Mouse (Mus musculus) pancreas, adult 10 weeks (tissue): Measurements from ENCODE around the gene Lonp1. TPM values are rescaled to one million over a fixed set of nuclear protein-coding genes. Genes with fewer than 3 reads are reported as not detected.

Experiments used
- polyA plus RNA-seq: library from polyadenylated mRNA; stranded (reverse); fragments of 350-450 nt; fragmentation: Illumina TruSeq; extraction: RNeasy Lipid Tissue Mini Kit (QIAGEN cat#74804); gene quantifications from one replicate; pipeline ENCODE4 v1.2.3, GENCODE M21; 2015; ENCODE audit warnings: low read depth, low replicate concordance; ENCODE audit not compliant: insufficient read depth

The Lonp1 gene
- polyA plus RNA-seq, result 10.3 TPM

DNA sequence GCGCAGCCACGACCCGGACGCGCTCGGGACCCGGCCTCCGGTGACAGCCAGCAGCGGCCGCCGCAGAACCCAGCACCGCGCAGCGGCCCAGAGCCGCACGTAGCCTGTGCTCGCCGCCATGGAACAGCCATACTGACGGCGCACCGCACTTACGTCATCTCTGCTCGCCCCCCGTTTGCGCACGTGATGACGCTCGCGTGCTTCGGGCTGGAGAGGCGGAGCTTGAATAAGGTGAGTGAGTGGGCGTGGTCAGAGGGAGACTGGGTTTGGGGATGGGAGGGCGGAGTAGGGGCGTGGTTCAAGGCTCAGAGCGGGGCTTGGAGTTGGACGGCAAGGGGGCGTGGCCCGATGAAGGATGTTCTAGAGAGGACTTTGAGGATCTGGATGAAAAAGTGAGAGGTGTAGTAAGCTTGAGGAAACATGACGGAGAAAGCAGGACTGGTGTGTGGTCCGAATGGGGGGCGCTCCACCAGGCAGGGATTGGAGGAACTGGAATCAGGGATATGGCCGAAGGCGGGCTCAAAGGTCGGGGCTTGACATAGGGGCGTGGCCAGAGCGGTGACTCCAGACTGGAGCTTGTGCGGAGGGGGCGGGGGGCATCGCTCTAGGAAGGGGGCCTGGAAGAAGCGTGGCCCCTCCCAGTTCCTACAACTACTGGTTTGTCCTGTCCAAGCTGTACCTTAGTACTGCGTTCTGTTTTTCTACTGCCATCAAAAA is at the start of gene Lonp1:
Gene Lonp1 (minus strand): TSS at position 134 of the 717 bp plus-strand sequence.

GRCm38 (mm10) chr17:56672941-56673646 is 46.4 kb upstream of the Lonp1 start, which contains the start of gene Ranbp3:
Gene Ranbp3, plus strand, starts transcription at chr17:56673294.

DNA sequence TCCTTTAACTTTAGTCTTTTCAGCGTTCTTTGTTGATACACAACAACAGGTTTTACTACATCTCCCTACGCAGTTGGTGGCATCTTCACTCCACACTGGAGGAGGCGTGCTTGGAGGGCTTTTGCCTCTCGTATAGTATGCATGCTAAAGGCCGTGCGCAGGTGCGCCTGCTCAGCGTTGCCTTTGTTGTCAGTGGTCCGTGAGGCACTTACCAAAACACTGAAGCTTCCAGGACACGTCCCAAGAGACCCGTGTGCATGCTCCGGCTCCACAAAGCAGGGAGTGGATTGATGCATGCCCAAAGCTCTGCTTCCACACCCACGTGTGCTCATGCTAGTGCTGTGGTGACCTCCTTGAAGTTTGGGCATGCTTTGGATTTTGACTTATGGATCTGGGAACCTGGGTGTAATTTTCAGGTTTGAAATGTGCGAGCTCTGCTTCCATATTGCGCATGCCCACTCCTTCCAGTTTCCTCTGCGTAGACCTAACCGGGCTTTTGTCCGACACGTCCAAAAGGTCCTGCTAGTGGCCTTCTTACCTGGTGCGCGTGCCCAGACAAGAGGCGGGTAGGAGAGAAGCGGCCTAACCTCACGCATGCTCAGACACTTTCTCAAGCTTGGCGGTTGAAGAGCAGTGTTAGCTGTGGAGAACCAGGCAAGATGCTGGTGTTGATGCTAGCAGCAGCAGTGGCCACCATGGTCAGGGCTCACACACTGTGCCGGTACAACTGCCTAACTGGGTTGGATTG is 1.0 kb upstream of the Lonp1 start, which contains the start of gene Catsperd:
Gene Catsperd (plus strand): TSS at position 614 of the 748 bp plus-strand sequence.

DNA sequence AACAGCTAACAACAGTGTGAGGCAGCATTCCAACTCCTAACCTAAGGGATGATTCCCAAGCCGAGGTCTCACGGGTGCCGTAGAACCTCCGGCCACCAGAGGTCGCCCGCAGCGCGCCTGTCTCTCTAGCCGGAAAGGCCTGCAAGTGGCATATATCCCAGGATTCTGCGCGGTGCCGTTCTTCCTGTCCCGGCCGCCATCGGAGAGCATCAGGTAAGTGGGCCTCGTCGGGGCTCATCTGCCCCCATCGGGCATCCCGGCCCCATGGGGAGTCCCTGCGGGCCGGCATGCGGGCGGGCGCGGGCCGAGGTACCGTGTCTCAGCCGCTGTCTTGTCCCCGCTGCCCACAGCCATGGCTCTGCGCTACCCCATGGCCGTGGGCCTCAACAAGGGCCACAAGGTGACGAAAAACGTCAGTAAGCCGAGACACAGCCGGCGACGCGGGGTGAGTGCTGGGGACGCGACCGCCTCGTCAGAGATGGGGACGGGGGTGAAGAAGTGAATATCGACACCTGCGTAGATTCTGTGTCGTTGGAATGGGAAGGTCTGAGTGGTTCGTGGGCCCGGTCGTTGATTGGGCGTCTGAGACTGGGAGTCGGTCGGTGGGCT is 13.3 kb downstream of the Lonp1 start, which contains the start of gene Rpl36:
Gene Rpl36 (plus strand): TSS at position 181 of the 609 bp plus-strand sequence.

GRCm38 (mm10) chr17:56609452-56610171 is 17.1 kb downstream of the Lonp1 start, which contains the start of gene 2410015M20Rik:
Gene 2410015M20Rik, minus strand, starts transcription at chr17:56609771.

GRCm38 (mm10) chr17:56584257-56585130 is 42.2 kb downstream of the Lonp1 start, which contains the start of the genes Safb2 and Safb:
Gene Safb2, minus strand, starts transcription at chr17:56584585.
Gene Safb, plus strand, starts transcription at chr17:56584825.

Other genes starting within 250 kb of the Lonp1 start
- gene Ptprs, start 150.4 kb downstream of the Lonp1 start, polyA plus RNA-seq, result 11.7 TPM
- gene Znrf4, start 114.5 kb downstream of the Lonp1 start, polyA plus RNA-seq, result not detected
- 1.6 TPM for gene Gm20219, start 72.5 kb downstream of the Lonp1 start, polyA plus RNA-seq
- 77.0 TPM for gene Safb2, start 42.3 kb downstream of the Lonp1 start, polyA plus RNA-seq
- 55.8 TPM for gene Safb, start 42.1 kb downstream of the Lonp1 start, polyA plus RNA-seq
- gene 2410015M20Rik, start 17.1 kb downstream of the Lonp1 start, polyA plus RNA-seq, result 41.6 TPM
- 608 TPM for gene Rpl36, start 13.5 kb downstream of the Lonp1 start, polyA plus RNA-seq
- 1.2 TPM for gene Catsperd, start 1.3 kb upstream of the Lonp1 start, polyA plus RNA-seq
- gene Ranbp3, start 46.4 kb upstream of the Lonp1 start, polyA plus RNA-seq, result 21.7 TPM
- 59.4 TPM for gene Ndufa11, start 90.9 kb upstream of the Lonp1 start, polyA plus RNA-seq
- gene Vmac, start 91.1 kb upstream of the Lonp1 start, polyA plus RNA-seq, result 9.3 TPM
- 3.2 TPM for gene Nrtn, start 130.6 kb upstream of the Lonp1 start, polyA plus RNA-seq
- gene Dus3l, start 137.9 kb upstream of the Lonp1 start, polyA plus RNA-seq, result 13.9 TPM
- not detected for gene Prr22, start 143.4 kb upstream of the Lonp1 start, polyA plus RNA-seq
- gene Rfx2, start 204.1 kb upstream of the Lonp1 start, polyA plus RNA-seq, result 2.0 TPM
- not detected for gene Acsbg2, start 247.6 kb upstream of the Lonp1 start, polyA plus RNA-seq
- not detected for gene 1700061G19Rik, start 248.6 kb upstream of the Lonp1 start, polyA plus RNA-seq